Mouse (Mus musculus): ENCODE results near the gene Snph. TPM values are rescaled to one million over a fixed set of nuclear protein-coding genes. Genes with fewer than 3 reads are reported as not detected.

Gene Snph
- polyA plus RNA-seq, 1 experiment, result 131 TPM

DNA sequence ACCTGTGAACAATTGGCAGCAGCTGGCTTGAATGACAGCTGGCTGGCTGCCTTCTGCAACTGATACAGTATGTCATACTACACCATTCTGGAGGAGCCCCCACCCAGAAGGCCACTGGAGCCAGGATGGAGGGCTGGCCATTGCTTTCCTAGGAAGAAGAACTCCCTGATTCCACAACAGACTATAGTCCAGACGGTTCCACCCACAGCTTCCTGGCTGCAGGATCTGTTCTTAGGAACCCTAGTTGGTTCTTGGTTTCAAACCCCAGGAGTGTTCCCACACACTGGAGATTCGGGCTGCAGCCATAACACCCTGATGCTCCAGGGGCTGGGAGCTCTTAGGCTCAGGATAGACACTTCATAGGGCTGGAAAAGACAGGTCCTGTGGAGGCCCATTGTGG, 34.3 kb downstream of the Snph start:
- Histone ChIP-seq H3K27me3 (ENCODE audit: control insufficient read depth, insufficient read depth, low read length) (no peaks in the 10 kb centered on the region), H3K27ac (ENCODE audit: insufficient read depth, low read length) (no peak overlapping the region), H3K4me1 (ENCODE audit: control insufficient read depth, insufficient read depth, low read length) (no peaks in the 10 kb centered on the region), H3K4me3 (replicated peaks; ENCODE audit: insufficient read depth, low read depth, low read length) (no peak overlapping the region)
- DNase-seq, result no peak
- 85% methylated on average over 2 of the region's 2 CpGs for WGBS
- TF ChIP-seq CTCF (IDR thresholded peaks at IDR 0.05; ENCODE audit: borderline replicate concordance, insufficient read depth, low read depth, low read length) (no peak), POLR2A (IDR thresholded peaks at IDR 0.05; ENCODE audit: borderline replicate concordance, insufficient read depth, low read length) (no peak)

DNA sequence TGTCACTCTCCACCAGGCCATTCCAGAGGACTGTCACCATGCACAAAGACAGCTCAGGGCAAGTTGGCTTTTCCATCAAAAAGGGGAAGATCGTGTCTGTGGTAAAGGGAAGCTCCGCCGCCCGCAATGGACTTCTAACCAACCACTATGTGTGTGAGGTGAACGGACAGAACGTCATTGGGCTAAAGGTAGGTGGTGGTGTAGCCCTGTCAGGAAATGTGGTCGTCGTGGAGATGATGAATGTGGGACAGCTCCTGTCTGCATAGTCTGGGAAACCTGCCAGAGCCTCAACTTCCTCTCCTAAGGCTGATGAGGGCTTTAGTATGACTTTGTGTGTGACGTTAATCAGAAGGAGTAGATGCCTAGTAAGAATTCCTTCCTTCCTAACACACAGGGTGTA, 45.1 kb downstream of the Snph start:
- no peaks in the 10 kb centered on the region for H3K4me1 ChIP-seq (ENCODE audit: control insufficient read depth, insufficient read depth, low read length)
- 68% methylated on average over 9 of the region's 9 CpGs for WGBS
- no peak for DNase-seq
- no peak overlapping the region for H3K27ac ChIP-seq (ENCODE audit: insufficient read depth, low read length)
- TF ChIP-seq CTCF (IDR thresholded peaks at IDR 0.05; ENCODE audit: borderline replicate concordance, insufficient read depth, low read depth, low read length) (no peak), POLR2A (IDR thresholded peaks at IDR 0.05; ENCODE audit: borderline replicate concordance, insufficient read depth, low read length) (no peak)
- H3K4me3 ChIP-seq (replicated peaks; ENCODE audit: insufficient read depth, low read depth, low read length), result no peak overlapping the region
- H3K27me3 ChIP-seq (ENCODE audit: control insufficient read depth, insufficient read depth, low read length), result no peaks in the 10 kb centered on the region

DNA sequence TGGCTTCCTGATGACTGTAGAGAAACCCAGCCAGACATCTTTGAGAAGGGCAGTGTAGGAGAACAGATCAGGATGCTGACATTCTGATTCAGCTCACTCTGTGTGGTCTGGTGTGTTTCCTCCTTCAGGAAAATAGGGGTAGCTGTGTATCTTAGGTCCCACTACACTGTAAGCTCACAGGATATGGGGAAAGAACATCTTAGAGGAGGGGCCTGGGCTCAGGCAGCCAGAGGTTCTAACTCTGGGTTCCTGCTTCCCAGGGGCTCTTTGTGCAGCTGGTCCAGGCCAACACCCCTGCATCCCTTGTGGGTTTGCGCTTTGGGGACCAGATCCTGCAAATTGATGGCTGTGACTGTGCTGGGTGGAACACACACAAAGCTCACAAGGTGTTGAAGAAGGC, 45.6 kb downstream of the Snph start:
- Histone ChIP-seq H3K27ac (ENCODE audit: insufficient read depth, low read length) (no peak overlapping the region), H3K27me3 (ENCODE audit: control insufficient read depth, insufficient read depth, low read length) (no peaks in the 10 kb centered on the region), H3K4me3 (replicated peaks; ENCODE audit: insufficient read depth, low read depth, low read length) (no peak overlapping the region), H3K4me1 (ENCODE audit: control insufficient read depth, insufficient read depth, low read length) (no peaks in the 10 kb centered on the region)
- WGBS, result 93% methylated on average over 1 of the region's 1 CpGs
- DNase-seq, result no peak
- TF ChIP-seq POLR2A (IDR thresholded peaks at IDR 0.05; ENCODE audit: borderline replicate concordance, insufficient read depth, low read length) (no peak), CTCF (IDR thresholded peaks at IDR 0.05; ENCODE audit: borderline replicate concordance, insufficient read depth, low read depth, low read length) (no peak)

DNA sequence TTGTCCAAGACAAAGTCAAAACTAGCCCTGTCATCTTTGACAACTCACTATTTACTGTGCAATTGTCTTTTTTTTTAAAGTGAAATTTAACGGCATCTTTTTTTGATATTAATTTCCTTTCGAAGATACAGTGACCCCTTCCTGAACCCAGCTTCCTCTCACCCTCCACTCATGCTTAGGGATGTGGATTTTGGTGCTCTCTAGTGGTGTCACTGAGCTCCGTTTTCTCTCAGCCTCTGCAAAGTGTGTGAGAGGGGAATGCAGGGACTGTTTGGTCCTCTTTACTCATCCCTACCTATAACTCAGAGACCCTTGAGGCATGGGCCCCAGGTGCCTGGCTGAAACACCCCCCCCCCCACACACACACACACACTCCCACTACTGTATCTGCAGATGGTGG, 46.5 kb downstream of the Snph start:
- TF ChIP-seq POLR2A (IDR thresholded peaks at IDR 0.05; ENCODE audit: borderline replicate concordance, insufficient read depth, low read length) (no peak), CTCF (IDR thresholded peaks at IDR 0.05; ENCODE audit: borderline replicate concordance, insufficient read depth, low read depth, low read length) (no peak)
- DNase-seq, result no peak
- no peaks in the 10 kb centered on the region for H3K4me1 ChIP-seq (ENCODE audit: control insufficient read depth, insufficient read depth, low read length)
- H3K27me3 ChIP-seq (ENCODE audit: control insufficient read depth, insufficient read depth, low read length), result no peaks in the 10 kb centered on the region
- no peak overlapping the region for H3K27ac ChIP-seq (ENCODE audit: insufficient read depth, low read length)
- 53% methylated on average over 3 of the region's 3 CpGs for WGBS
- H3K4me3 ChIP-seq (replicated peaks; ENCODE audit: insufficient read depth, low read depth, low read length), result no peak overlapping the region

DNA sequence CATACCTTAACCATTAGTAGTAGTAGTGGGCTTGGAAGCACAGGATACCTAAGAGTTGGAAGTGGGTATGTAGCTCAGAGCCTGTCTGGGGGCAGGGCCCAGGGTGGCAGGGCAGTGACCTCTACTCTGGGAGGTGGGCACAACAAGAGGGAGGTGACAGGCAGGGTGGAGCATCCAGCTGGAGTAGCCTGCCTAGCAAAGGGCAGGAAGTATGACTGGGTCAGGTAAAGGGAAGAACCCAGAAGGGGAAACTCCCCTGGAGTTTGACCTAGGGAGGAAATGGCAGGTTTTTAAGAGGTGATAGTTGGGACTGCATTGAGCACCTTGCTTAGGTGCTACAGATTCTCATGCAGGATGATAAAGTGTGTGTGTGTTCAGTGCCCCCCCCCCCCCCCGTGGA, 51.4 kb downstream of the Snph start:
- H3K4me3 ChIP-seq (replicated peaks; ENCODE audit: insufficient read depth, low read depth, low read length), result no peak overlapping the region
- H3K4me1 ChIP-seq (ENCODE audit: control insufficient read depth, insufficient read depth, low read length), result no peaks in the 10 kb centered on the region
- TF ChIP-seq CTCF (IDR thresholded peaks at IDR 0.05; ENCODE audit: borderline replicate concordance, insufficient read depth, low read depth, low read length), result no peak
- TF ChIP-seq POLR2A (IDR thresholded peaks at IDR 0.05; ENCODE audit: borderline replicate concordance, insufficient read depth, low read length), result no peak
- H3K27ac ChIP-seq (ENCODE audit: insufficient read depth, low read length), result no peak overlapping the region
- no peaks in the 10 kb centered on the region for H3K27me3 ChIP-seq (ENCODE audit: control insufficient read depth, insufficient read depth, low read length)
- no peak for DNase-seq
- WGBS, result 35% methylated on average over 1 of the region's 1 CpGs

DNA sequence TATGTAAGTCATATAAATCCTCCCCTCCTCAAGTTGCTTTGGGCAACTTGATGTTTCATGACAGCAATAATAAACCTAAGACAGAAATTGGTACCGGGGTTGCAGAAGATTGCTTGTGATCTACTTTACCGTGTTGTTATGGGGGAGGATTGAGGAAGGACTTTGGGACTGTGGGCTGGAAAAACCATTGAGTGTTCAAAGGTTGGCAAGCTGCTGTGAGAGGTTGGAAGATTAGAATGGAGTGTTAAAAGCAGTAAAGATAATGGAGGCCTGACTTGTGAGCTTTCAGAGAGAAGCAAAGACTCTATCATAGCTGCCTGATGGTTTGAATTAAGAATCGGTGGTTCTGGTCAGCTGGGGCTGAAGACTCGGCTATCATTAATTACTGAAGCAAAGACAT, 53.2 kb downstream of the Snph start:
- DNase-seq, result no peak
- Histone ChIP-seq H3K27ac (ENCODE audit: insufficient read depth, low read length) (no peak overlapping the region), H3K4me1 (ENCODE audit: control insufficient read depth, insufficient read depth, low read length) (no peaks in the 10 kb centered on the region), H3K27me3 (ENCODE audit: control insufficient read depth, insufficient read depth, low read length) (no peaks in the 10 kb centered on the region), H3K4me3 (replicated peaks; ENCODE audit: insufficient read depth, low read depth, low read length) (no peak overlapping the region)
- WGBS, result 82% methylated on average over 4 of the region's 4 CpGs
- TF ChIP-seq CTCF (IDR thresholded peaks at IDR 0.05; ENCODE audit: borderline replicate concordance, insufficient read depth, low read depth, low read length) (no peak), POLR2A (IDR thresholded peaks at IDR 0.05; ENCODE audit: borderline replicate concordance, insufficient read depth, low read length) (no peak)

DNA sequence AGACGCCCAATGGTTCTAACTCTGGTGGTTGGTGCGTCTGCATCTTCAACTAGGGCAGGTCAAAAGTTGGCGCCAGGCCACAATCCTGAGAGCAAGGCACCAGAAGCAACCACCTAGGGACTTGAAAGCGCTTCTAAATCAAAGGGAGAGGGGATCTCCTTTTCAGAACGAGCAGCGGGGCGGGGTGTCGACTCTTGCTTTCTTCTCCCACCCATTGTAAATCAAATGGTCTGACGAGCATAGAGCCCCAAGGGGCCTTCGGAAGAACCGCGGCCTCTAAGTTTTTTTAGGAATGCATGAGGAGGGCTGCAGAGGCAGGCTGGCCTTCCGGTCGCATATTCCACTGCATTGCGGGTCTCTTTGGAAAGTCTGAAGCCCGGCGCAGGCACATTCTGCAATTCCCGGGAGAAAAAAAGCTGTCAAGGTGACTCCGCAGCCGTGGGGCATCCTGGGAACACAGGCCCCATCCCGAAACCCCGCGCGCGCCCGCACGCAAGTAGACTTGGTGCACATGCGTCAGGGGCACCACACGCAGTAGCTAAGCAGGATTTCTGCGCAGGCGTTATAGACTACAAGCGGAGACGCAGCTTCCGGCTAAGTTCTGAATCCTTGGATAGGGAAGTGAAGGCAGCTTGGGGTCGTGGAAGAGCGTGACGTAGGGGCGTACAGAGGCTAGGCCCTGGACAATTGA, 56.5 kb downstream of the Snph start:
- Histone ChIP-seq H3K27ac (ENCODE audit: insufficient read depth, low read length) (peak overlapping the region; percentile 86), H3K4me1 (ENCODE audit: control insufficient read depth, insufficient read depth, low read length) (no peaks in the 10 kb centered on the region), H3K27me3 (ENCODE audit: control insufficient read depth, insufficient read depth, low read length) (no peaks in the 10 kb centered on the region), H3K4me3 (replicated peaks; ENCODE audit: insufficient read depth, low read depth, low read length) (peak overlapping the region; percentile 90)
- TF ChIP-seq CTCF (IDR thresholded peaks at IDR 0.05; ENCODE audit: borderline replicate concordance, insufficient read depth, low read depth, low read length) (no peak), POLR2A (IDR thresholded peaks at IDR 0.05; ENCODE audit: borderline replicate concordance, insufficient read depth, low read length) (peak; percentile 66)
- 1% methylated on average over 38 of the region's 38 CpGs for WGBS
- DNase-seq, result peak; percentile 92 to 95

DNA sequence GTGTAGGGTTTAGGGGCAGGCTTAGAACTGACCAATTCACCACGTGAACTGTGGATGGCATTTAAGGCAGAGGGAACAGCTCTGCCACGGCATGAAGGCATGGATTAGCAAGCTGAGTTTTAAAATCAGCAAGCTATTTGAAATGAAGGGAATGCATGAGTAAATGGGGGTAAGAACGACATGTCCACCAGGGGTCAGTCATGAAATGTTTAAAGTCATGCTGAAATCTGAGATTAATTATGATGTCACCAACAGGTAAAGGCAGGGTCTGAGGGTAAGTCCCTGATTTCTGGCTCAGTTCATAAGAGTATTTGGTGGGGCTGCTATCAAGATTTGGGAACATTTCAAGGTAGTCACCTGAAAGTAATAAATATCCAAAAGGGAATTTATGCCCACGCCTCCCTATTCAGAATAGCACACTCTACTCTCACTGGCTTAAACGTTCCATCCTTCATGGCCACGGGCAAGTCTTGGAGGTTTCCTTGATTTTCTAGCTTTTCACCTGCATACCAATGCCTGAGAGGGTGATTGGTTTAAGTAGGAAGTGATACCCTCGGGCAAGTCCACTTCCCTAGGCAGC, 57.2 kb downstream of the Snph start:
- 19% methylated on average over 7 of the region's 7 CpGs for WGBS
- TF ChIP-seq CTCF (IDR thresholded peaks at IDR 0.05; ENCODE audit: borderline replicate concordance, insufficient read depth, low read depth, low read length), result no peak
- no peak for TF ChIP-seq POLR2A (IDR thresholded peaks at IDR 0.05; ENCODE audit: borderline replicate concordance, insufficient read depth, low read length)
- no peaks in the 10 kb centered on the region for H3K4me1 ChIP-seq (ENCODE audit: control insufficient read depth, insufficient read depth, low read length)
- no peaks in the 10 kb centered on the region for H3K27me3 ChIP-seq (ENCODE audit: control insufficient read depth, insufficient read depth, low read length)
- peak overlapping the region; percentile 90 for H3K4me3 ChIP-seq (replicated peaks; ENCODE audit: insufficient read depth, low read depth, low read length)
- DNase-seq, result peak; percentile 53 to 58
- H3K27ac ChIP-seq (ENCODE audit: insufficient read depth, low read length), result peak overlapping the region; percentile 86
